Mouse (Mus musculus): Measurements from ENCODE around the gene Fars2. TPM values are rescaled to one million over a fixed set of nuclear protein-coding genes. Genes with fewer than 3 reads are reported as not detected.

The Fars2 gene
- total RNA-seq, 1 experiment from 2014 or later: 94.8 TPM

GRCm38 (mm10) chr13:36578569-36579333, 461.5 kb downstream of the Fars2 start:
- peak; percentile 69 for DNase-seq

- no peak for DNase-seq
Observed at GRCm38 (mm10) chr13:36582406-36583070, 465.3 kb downstream of the Fars2 start.

GRCm38 (mm10) chr13:36583481-36584151, 466.4 kb downstream of the Fars2 start:
- no peak for DNase-seq

- no peak for DNase-seq
Observed at GRCm38 (mm10) chr13:36584197-36584596, 467.0 kb downstream of the Fars2 start.

GRCm38 (mm10) chr13:36589092-36589491, 471.9 kb downstream of the Fars2 start:
- no peak for DNase-seq

GRCm38 (mm10) chr13:36592291-36592690, 475.1 kb downstream of the Fars2 start:
- no peak for DNase-seq

GRCm38 (mm10) chr13:36606717-36607116, 489.5 kb downstream of the Fars2 start:
- no peak for DNase-seq

- DNase-seq: no peak
Observed at GRCm38 (mm10) chr13:36607871-36608270, 490.7 kb downstream of the Fars2 start.

- no peak for DNase-seq
Observed at GRCm38 (mm10) chr13:36610426-36610825, 493.2 kb downstream of the Fars2 start.

GRCm38 (mm10) chr13:36612785-36613750, 495.9 kb downstream of the Fars2 start:
- DNase-seq: no peak

GRCm38 (mm10) chr13:36620498-36621332, 503.5 kb downstream of the Fars2 start:
- no peak for DNase-seq

- no peak for DNase-seq
Observed at GRCm38 (mm10) chr13:36621333-36621659, 504.1 kb downstream of the Fars2 start.

- no peak for DNase-seq
Observed at GRCm38 (mm10) chr13:36623556-36623955, 506.3 kb downstream of the Fars2 start.

GRCm38 (mm10) chr13:36629154-36629553, 511.9 kb downstream of the Fars2 start:
- no peak for DNase-seq

- no peak for DNase-seq
Observed at GRCm38 (mm10) chr13:36648257-36648656, 531.0 kb downstream of the Fars2 start.

GRCm38 (mm10) chr13:36654251-36654650, 537.0 kb downstream of the Fars2 start:
- DNase-seq: no peak

GRCm38 (mm10) chr13:36679345-36679744, 562.1 kb downstream of the Fars2 start:
- no peak for DNase-seq

GRCm38 (mm10) chr13:36680690-36681355, 563.6 kb downstream of the Fars2 start:
- DNase-seq: no peak

- DNase-seq: no peak
Observed at GRCm38 (mm10) chr13:36683581-36683980, 566.4 kb downstream of the Fars2 start.

- DNase-seq: peak; percentile 58
Observed at GRCm38 (mm10) chr13:36695516-36696201, 578.4 kb downstream of the Fars2 start.

All from adrenal gland, postnatal 25 days (tissue).